Mouse (Mus musculus) megakaryocyte progenitor cell, adult 5-6 weeks (primary cell): ENCODE results near the gene Nudt12. TPM values are rescaled to one million over a fixed set of nuclear protein-coding genes. Genes with fewer than 3 reads are reported as not detected.

ENCODE experiments used
- ATAC-seq: replicated peaks from 2 replicates; pipeline ENCODE4 v1.8.0; 2016; ENCODE audit warnings: mild to moderate bottlenecking, moderate TSS enrichment, inconsistent platforms; ENCODE audit not compliant: poor library complexity
- total RNA-seq, 2 experiments: library from RNA; stranded (forward) in 1 of 2; stranded (reverse) in 1 of 2; fragments of 157-497, 149-512 nt in 1 of 2; fragments of 200-1000 nt in 1 of 2; gene quantifications; 2 replicates each; pipeline versions ENCODE4 v1.2.3 to v1.2.4; 2015 to 2017

The Nudt12 gene
- 6.3 and 8.5 TPM in 2 replicates for total RNA-seq (2015)
- 3.2 and 6.2 TPM in 2 replicates for total RNA-seq (2017)

GRCm38 (mm10) chr17:59013091-59013459 lies at the start of gene Nudt12:
TSS of gene Nudt12 (minus strand) at chr17:59013372.
- peak; percentile 82 for ATAC-seq

GRCm38 (mm10) chr17:59053306-59053705 lies 40.1 kb upstream of the Nudt12 start:
- ATAC-seq, result no peak

- ATAC-seq, result peak; percentile 87
These were observed 26.6 kb upstream of the Nudt12 start for GRCm38 (mm10) chr17:59039754-59040153.

- ATAC-seq, result peak; percentile 69
These were observed 20.3 kb upstream of the Nudt12 start for GRCm38 (mm10) chr17:59033445-59033844.

GRCm38 (mm10) chr17:59026336-59026735 lies 13.2 kb upstream of the Nudt12 start:
- ATAC-seq, result no peak

- no peak for ATAC-seq
These were observed 11.3 kb upstream of the Nudt12 start for GRCm38 (mm10) chr17:59024502-59024901.

GRCm38 (mm10) chr17:59023971-59024370 lies 10.8 kb upstream of the Nudt12 start:
- no peak for ATAC-seq

GRCm38 (mm10) chr17:59018666-59019065 lies 5.5 kb upstream of the Nudt12 start:
- no peak for ATAC-seq

GRCm38 (mm10) chr17:59012421-59013090 lies 616 bp downstream of the Nudt12 start:
- ATAC-seq, result peak; percentile 79

- ATAC-seq, result peak; percentile 38
These were observed 1.4 kb downstream of the Nudt12 start for GRCm38 (mm10) chr17:59011546-59012307.

GRCm38 (mm10) chr17:58991275-58991674 lies 21.9 kb downstream of the Nudt12 start, which contains the start of gene Pdzph1:
TSS of gene Pdzph1 (minus strand) at chr17:58991375.
- no peak for ATAC-seq

- no peak for ATAC-seq
These were observed 39.9 kb downstream of the Nudt12 start for GRCm38 (mm10) chr17:58973237-58973636.

- ATAC-seq, result peak; percentile 100
These were observed 53.3 kb downstream of the Nudt12 start for GRCm38 (mm10) chr17:58959905-58960304.

- no peak for ATAC-seq
These were observed 56.1 kb downstream of the Nudt12 start for GRCm38 (mm10) chr17:58957055-58957454.

Other genes with a start within 250 kb of the Nudt12 start
- 0.30 and 1.7 TPM in 2 replicates for gene Pdzph1, start 22.0 kb downstream of the Nudt12 start, total RNA-seq (2015)
- gene Pdzph1, start 22.0 kb downstream of the Nudt12 start, total RNA-seq (2017), result not detected in 2 replicates